Mouse (Mus musculus): ENCODE measurements around the gene Asna1. TPM values are rescaled to one million over a fixed set of nuclear protein-coding genes. Genes with fewer than 3 reads are reported as not detected.

The Asna1 gene
- polyA plus RNA-seq, 1 experiment from 2014 or later = 159 TPM

GRCm38 (mm10) chr8:84985049-84985683 is 39.9 kb downstream of the Asna1 start:
- no peak for ATAC-seq
- POLR2A ChIA-PET = interaction anchor here (1.0 to 10.0 kb wide), 2 partner anchors 8 to 18 kb away, joined by 3 to 225 read pairs; partner anchors contain the start of gene Junb
- H3K27me3 ChIP-seq = no peaks in the 10 kb centered on the region
- CTCF ChIA-PET = interaction anchor here (2.8 kb wide), 1 partner anchor 9 kb away, joined by 24 read pairs; no protein-coding TSS in a partner anchor
- DNase-seq (ENCODE audit: low read depth, low spot score) = no peak
- in situ Hi-C loops (cut with MboI; ENCODE audit: low pct_unique_long_range_greater_than_20kb) = loop anchor here (10.0 kb wide), 2 partner anchors 320 to 780 kb away; partner anchors contain the start of gene Ier2
- TF ChIP-seq CTCF (IDR thresholded peaks at IDR 0.05) = no peak

DNA sequence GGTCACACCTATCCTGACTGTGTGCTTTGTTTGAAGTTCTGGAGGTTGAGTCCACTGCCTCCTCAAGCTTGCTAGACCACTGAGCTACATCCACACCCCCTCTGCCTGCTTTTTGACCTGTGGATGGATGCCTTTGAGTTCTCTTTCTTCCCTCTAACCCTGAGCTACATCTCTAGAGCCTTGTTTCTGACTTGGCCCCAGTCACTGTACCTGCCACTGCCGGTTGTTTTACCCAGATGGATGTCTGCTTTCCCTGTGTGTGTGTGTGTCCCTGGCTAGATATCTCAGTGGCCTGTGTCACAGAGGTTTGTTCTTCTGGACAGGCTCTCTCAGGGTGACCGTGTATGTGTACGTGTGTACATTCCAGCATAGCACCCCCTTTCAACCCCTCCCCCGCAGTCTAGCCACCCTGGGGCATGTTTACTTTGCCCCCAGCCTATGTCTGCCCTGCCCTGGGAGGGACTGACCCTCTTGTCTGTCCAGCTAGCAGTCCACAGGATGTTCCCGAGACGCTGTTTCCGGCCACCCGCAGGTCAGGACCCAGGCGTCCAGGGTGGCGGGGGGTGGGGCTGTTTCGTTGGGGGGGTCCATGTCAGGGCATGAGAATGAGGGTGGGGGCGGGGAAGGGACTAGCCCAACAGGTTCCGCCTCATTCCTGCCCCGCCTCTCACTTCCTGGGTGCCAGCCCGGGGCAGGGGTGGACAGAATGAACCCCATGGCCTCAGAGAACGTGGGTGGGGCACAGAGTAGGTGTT is 40.6 kb downstream of the Asna1 start:
- in situ Hi-C loops (cut with MboI; ENCODE audit: low pct_unique_long_range_greater_than_20kb) = loop anchor here (10.0 kb wide), 2 partner anchors 320 to 780 kb away; partner anchors contain the start of gene Ier2
- ATAC-seq (no peak), DNase-seq (ENCODE audit: low read depth, low spot score) (no peak)
- TF ChIP-seq CTCF (IDR thresholded peaks at IDR 0.05) = no peak
- H3K27me3 ChIP-seq = no peaks in the 10 kb centered on the region
- POLR2A ChIA-PET = interaction anchor here (1.0 to 10.0 kb wide), 2 partner anchors 8 to 17 kb away, joined by 3 to 225 read pairs; partner anchors contain the start of gene Junb
- CTCF ChIA-PET = interaction anchor here (2.8 kb wide), 1 partner anchor 9 kb away, joined by 24 read pairs; no protein-coding TSS in a partner anchor

DNA sequence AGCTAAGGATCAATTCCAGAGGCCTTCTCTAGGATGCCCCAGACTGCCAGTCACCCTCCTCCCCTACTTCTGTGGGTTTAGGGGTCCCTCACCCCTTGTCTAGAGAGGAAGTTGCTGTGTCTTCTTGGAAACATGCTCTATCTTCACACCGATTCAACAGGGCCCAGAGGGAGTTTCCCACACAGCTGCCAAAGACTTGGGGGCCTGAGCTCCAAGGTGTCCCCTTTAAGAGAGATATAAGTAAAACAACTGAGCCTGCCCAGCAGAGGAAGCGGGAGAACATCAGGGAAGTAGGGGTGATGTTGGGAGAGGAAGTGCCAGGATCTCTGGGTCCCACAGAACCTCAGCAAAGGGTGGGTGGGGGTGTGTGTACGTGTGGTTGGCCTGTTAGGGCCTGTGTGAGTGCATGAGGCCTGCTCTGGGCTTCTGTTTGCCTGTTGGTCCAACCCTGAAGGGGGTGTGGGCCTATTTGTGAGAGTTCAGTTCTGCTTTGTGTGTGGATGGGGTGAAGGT is 42.5 kb downstream of the Asna1 start:
- ATAC-seq = no peak
- H3K27me3 ChIP-seq = no peaks in the 10 kb centered on the region
- DNase-seq (ENCODE audit: low read depth, low spot score) = no peak
- in situ Hi-C loops (cut with MboI; ENCODE audit: low pct_unique_long_range_greater_than_20kb) = loop anchor here (10.0 kb wide), 2 partner anchors 318 to 778 kb away; partner anchors contain the start of gene Ier2
- ChIA-PET POLR2A (no interaction called here), CTCF (no interaction called here)
- TF ChIP-seq CTCF (IDR thresholded peaks at IDR 0.05) = no peak

- TF ChIP-seq CTCF (IDR thresholded peaks at IDR 0.05) = no peak
- ChIA-PET CTCF (interaction anchor here (13.4 kb wide), 1 partner anchor 9 kb away, joined by 351 read pairs; the partner anchor contains the start of gene Hook2), POLR2A (interaction anchor here (2.0 to 9.8 kb wide), 3 partner anchors 6 to 89 kb away, joined by 5 to 225 read pairs (median 15); partner anchors contain the start of genes Dhps, Gm49661, Hook2 and Prdx2)
- DNase-seq (ENCODE audit: low read depth, low spot score) (no peak), ATAC-seq (no peak)
- in situ Hi-C loops (cut with MboI; ENCODE audit: low pct_unique_long_range_greater_than_20kb) = loop anchor here (10.0 kb wide), 2 partner anchors 317 to 777 kb away; partner anchors contain the start of gene Ier2
- no peaks in the 10 kb centered on the region for H3K27me3 ChIP-seq
Observed at GRCm38 (mm10) chr8:84981644-84982498, 43.2 kb downstream of the Asna1 start.

GRCm38 (mm10) chr8:84980622-84981358 is 44.3 kb downstream of the Asna1 start:
- no peaks in the 10 kb centered on the region for H3K27me3 ChIP-seq
- in situ Hi-C loops (cut with MboI; ENCODE audit: low pct_unique_long_range_greater_than_20kb) = loop anchor here (10.0 kb wide), 2 partner anchors 316 to 776 kb away; partner anchors contain the start of gene Ier2
- CTCF ChIA-PET = interaction anchor here (13.4 kb wide), 1 partner anchor 10 kb away, joined by 351 read pairs; the partner anchor contains the start of gene Hook2
- no peak for TF ChIP-seq CTCF (IDR thresholded peaks at IDR 0.05)
- peak; percentile 100 for DNase-seq (ENCODE audit: low read depth, low spot score)
- ATAC-seq = peak; percentile 6
- POLR2A ChIA-PET = interaction anchor here (1.3 to 9.8 kb wide), 5 partner anchors 7 to 90 kb away, joined by 3 to 225 read pairs (median 5); partner anchors contain the start of genes Dhps, Gm49661, Hook2 and Prdx2

DNA sequence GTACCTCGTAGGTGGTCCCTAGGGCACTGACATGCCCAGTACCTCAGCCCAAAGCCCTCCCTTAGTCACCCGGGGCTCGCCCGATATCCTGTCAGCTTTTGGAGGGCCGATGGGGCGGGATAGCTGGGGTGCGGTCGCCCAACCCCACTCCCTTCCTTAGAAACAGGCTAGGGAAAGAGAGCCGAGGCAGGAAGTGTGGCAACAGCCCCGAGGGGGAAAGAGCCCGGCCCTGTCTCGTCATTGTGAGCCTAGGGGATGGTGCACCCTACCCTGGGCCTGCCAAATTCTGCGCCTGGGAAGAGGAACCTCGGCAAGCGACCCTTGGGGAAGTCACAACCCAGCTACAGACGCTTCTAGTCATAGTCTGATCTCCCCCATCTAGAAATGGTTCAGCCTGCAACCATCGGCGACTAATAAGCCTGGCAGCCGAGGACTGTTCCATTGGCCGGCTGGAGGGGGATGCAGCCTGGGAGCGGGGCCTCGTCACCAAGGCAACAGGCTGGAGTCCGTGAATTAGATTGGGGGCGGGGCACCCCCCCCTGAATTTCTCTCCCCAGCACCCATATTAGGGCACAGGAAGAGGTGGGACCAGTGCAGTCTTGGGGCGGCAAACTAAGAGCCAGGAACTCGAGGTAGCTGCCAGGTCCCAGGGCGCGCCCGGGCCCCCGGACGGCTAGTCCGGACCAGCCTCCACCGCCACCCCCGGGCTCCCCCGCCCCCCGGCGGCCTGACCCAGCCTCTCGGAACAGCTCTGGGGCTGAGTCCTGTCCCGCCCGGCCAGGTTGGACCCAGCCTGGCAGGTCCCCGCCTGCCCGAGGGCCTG is 45.3 kb downstream of the Asna1 start:
- ChIA-PET CTCF (interaction anchor here (13.4 kb wide), 1 partner anchor 11 kb away, joined by 351 read pairs; the partner anchor contains the start of gene Hook2), POLR2A (interaction anchor here (1.3 to 9.8 kb wide), 5 partner anchors 8 to 91 kb away, joined by 3 to 225 read pairs (median 5); partner anchors contain the start of genes Dhps, Gm49661, Hook2 and Prdx2)
- peak; percentile 22 for ATAC-seq
- H3K27me3 ChIP-seq = no peaks in the 10 kb centered on the region
- in situ Hi-C loops (cut with MboI; ENCODE audit: low pct_unique_long_range_greater_than_20kb) = loop anchor here (10.0 kb wide), 2 partner anchors 315 to 775 kb away; partner anchors contain the start of gene Ier2
- no peak for TF ChIP-seq CTCF (IDR thresholded peaks at IDR 0.05)
- no peak for DNase-seq (ENCODE audit: low read depth, low spot score)

- TF ChIP-seq CTCF (IDR thresholded peaks at IDR 0.05) = no peak
- CTCF ChIA-PET = interaction anchor here (1.0 to 13.4 kb wide), 2 partner anchors 12 to 21 kb away, joined by 4 to 351 read pairs; partner anchors contain the start of gene Hook2
- no peak for DNase-seq (ENCODE audit: low read depth, low spot score)
- in situ Hi-C loops (cut with MboI; ENCODE audit: low pct_unique_long_range_greater_than_20kb) = no loop called here
- POLR2A ChIA-PET = interaction anchor here (0.5 to 9.8 kb wide), 6 partner anchors 9 to 320 kb away, joined by 3 to 225 read pairs (median 4); partner anchors contain the start of genes Gm49661, Hook2, Prdx2 and Rnaseh2a
- peak; percentile 22 for ATAC-seq
- no peaks in the 10 kb centered on the region for H3K27me3 ChIP-seq
Observed at GRCm38 (mm10) chr8:84978248-84978940, 46.7 kb downstream of the Asna1 start, which contains the start of gene Junb. Gene Junb, minus strand, starts transcription at chr8:84978718.

Measured in Patski (cell line).